Mouse (Mus musculus) adrenal gland, adult 18-20 months (tissue): ENCODE data around the gene Dbn1. TPM values are rescaled to one million over a fixed set of nuclear protein-coding genes. Genes with fewer than 3 reads are reported as not detected.

ENCODE experiments used
- microRNA-seq, 2 experiments: library from miRNA; unstranded; fragments of <30 nt; microRNA quantifications; one replicate each; pipeline ENCODE4 v1.2.0; 2021; ENCODE audit warnings: borderline number of aligned reads in 2 of 2
- total RNA-seq, 2 experiments: library from RNA; stranded (reverse); gene quantifications; 1 replicate in 1 of 2; 2 replicates in 1 of 2; pipeline ENCODE4 v1.2.3; 2021

Gene Dbn1
- total RNA-seq, 2 experiments from 2014 or later = 11.1 to 16.2 TPM

Small RNA genes lying within 50 kb of the gene (microRNA-seq; reads per million reads assigned to microRNA genes)
- gene Mir6943 (1.9 to 2.4 reads per million in 2 experiments), gene Mir6944 (3.1 to 3.3 reads per million in 2 experiments), gene Mir6945 (0.61 to 0.95 reads per million in 2 experiments)

Other genes with a start within 250 kb of the Dbn1 start
- 100 to 1,000 TPM; 132 to 143 TPM for gene Prelid1, start 167.6 kb downstream of the Dbn1 start, total RNA-seq
- 10 to 100 TPM; 52.3 to 52.7 TPM for gene Rab24, start 166.2 kb downstream of the Dbn1 start, total RNA-seq
- under 1 TPM; 0.46 to 0.58 TPM for gene Mxd3, start 158.3 kb downstream of the Dbn1 start, total RNA-seq
- 100 to 1,000 TPM; 113 to 121 TPM for gene Lman2, start 125.3 kb downstream of the Dbn1 start, total RNA-seq
- gene Rgs14, start 118.4 kb downstream of the Dbn1 start, total RNA-seq = under 1 TPM; 0.76 to 0.96 TPM
- 1 to 10 TPM in 1 of 2 experiments, not detected in 1; 2.9 TPM for gene Slc34a1, start 89.9 kb downstream of the Dbn1 start, total RNA-seq
- gene Pfn3, start 72.9 kb downstream of the Dbn1 start, total RNA-seq = not detected
- not detected for gene F12, start 61.3 kb downstream of the Dbn1 start, total RNA-seq
- 10 to 100 TPM; 27.1 to 33.1 TPM for gene Grk6, start 43.0 kb downstream of the Dbn1 start, total RNA-seq
- gene Prr7, start 23.8 kb downstream of the Dbn1 start, total RNA-seq = 1 to 10 TPM; 1.9 to 2.2 TPM
- gene Pdlim7, start 25.6 kb upstream of the Dbn1 start, total RNA-seq = 10 to 100 TPM; 11.6 to 26.8 TPM
- 1 to 10 TPM; 5.1 to 5.3 TPM for gene Dok3, start 41.2 kb upstream of the Dbn1 start, total RNA-seq
- gene Ddx41, start 48.5 kb upstream of the Dbn1 start, total RNA-seq = 10 to 100 TPM; 40.6 to 47.1 TPM
- 10 to 100 TPM; 45.5 to 52.7 TPM for gene Fam193b, start 83.0 kb upstream of the Dbn1 start, total RNA-seq
- 100 to 1,000 TPM; 141 to 184 TPM for gene Tmed9, start 85.6 kb upstream of the Dbn1 start, total RNA-seq
- 10 to 100 TPM; 11.7 to 16.1 TPM for gene B4galt7, start 111.8 kb upstream of the Dbn1 start, total RNA-seq
- 10 to 100 TPM; 27.4 to 32.4 TPM for gene Caml, start 134.9 kb upstream of the Dbn1 start, total RNA-seq
- 10 to 100 TPM; 24.0 to 36.4 TPM for gene Ddx46, start 146.9 kb upstream of the Dbn1 start, total RNA-seq
- 10 to 100 TPM; 45.9 to 56.8 TPM for gene B230219D22Rik, start 205.0 kb upstream of the Dbn1 start, total RNA-seq
- gene Txndc15, start 226.5 kb upstream of the Dbn1 start, total RNA-seq = 10 to 100 TPM; 71.2 to 73.8 TPM
- gene Pcbd2, start 239.3 kb upstream of the Dbn1 start, total RNA-seq = 10 to 100 TPM; 75.9 to 84.6 TPM